Mouse (Mus musculus): ENCODE data around the gene Kremen2. TPM values are rescaled to one million over a fixed set of nuclear protein-coding genes. Genes with fewer than 3 reads are reported as not detected.

The Kremen2 gene
- total RNA-seq, 2 experiments from 2014 or later = not detected

DNA sequence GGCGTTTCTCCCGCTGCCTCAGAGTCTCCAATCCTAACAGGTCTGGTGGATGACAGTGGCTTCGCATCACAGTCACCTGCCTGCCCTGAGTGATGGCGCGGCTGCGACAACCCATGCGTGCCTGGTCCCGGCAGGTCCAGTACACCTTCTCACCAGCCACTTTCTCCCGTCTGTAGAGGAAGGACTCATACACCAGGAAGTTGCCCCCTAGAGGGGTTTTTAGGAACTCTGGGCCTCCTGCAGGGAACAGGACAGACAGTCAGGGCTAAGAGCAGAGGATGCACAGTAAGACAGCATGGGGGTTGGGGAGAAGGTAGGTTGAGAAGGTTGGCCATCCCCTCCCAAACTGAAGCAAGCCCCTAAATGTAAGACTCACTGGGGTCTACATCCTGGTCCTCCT is 14.6 kb upstream of the Kremen2 start:
- DNase-seq = no peak

DNA sequence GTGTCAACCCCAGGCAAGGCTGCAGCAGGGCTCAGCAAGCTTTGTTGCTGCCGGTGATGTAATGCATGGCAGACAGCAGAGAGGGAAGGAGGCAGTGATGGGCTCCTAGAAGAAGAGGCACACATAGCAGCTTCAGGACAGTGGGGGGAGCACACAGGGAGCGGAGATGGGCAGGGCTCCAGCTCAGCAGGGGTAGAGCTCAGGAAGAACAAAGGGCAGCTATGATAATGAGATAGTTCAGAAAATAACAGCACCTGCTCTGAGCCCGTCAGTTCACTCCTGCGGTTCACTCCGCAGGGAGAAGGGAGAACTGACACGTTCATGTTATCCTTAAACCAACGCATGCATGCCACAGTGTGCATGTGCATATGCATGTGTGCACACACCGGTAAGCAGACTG is 13.2 kb upstream of the Kremen2 start:
- DNase-seq = no peak

DNA sequence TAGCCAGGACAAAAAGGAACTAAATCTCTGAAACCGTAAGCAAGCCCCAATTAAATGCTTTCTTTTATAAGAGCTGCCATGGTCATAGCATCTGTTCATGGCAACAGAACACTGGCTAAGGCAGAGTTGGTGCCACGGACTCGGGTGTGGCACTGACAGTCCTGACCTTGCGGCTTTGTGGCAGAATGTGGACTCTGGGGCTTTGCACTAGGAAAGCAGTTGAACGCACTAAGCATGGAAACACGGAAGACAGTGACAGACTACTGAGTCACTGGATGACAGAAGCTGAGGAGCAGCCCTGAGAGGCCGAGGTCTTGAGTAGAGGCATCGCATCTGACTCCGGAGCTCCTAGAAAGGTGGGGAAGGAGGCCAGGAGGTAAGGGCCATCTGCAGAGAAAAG is 11.9 kb upstream of the Kremen2 start:
- no peak for DNase-seq

DNA sequence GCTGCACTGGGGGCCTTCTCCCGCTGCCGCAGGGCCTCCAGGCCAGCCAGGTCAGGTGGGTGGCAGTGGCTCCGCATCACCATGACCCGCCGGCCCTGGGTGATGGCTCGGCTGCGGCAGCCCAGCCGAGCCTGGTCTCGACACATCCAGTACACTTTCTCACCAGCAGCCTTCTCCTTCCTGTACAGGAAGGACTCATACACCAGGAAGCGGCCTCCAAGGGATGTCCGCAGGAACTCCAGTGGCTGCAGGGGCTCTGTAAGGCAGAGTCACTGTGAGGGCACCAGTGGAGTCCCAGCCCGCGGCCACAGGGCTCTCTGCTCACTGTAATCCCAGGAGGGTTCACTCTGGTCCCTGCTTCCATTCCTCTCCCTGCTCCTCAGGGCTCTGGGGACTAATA is 10.1 kb upstream of the Kremen2 start:
- DNase-seq = no peak

DNA sequence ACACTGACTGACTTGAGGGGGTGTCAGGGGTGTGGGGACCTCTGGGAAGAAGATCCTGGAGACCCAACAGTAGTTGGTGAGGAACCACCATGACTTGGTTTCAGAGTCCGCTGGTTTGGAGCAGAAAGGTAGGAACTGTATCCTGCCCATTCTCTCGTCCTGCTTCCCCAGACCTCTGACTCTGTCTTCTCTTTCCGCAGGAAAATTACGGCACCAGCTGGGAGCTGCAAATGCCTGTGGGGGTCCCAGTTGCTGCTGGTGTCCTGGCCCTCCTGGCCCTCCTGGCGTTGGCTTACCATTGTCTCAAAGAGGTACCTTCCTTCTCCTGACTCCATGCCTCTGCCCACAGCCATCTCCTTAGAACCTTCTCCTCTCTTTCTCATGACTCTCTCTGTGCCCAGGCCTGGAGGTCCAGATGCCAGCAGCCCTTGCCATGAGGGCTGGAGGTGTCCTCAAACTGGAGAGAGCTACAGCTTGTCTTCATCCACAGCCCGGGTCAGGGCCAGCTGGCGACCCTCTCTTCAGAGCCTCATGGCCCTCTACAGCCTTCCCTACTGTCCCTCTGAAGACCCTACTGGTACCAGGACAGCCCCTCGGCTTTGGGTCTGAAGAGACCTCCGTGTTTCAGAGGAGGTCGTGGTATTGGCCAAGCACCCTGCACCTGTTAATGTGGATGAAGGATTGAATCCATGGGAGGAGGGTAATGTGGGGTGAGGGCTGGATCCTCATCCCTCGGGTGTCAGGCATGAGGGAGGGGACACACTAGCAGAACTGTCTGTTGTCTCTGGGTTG is 4.0 kb upstream of the Kremen2 start:
- no peak for DNase-seq

DNA sequence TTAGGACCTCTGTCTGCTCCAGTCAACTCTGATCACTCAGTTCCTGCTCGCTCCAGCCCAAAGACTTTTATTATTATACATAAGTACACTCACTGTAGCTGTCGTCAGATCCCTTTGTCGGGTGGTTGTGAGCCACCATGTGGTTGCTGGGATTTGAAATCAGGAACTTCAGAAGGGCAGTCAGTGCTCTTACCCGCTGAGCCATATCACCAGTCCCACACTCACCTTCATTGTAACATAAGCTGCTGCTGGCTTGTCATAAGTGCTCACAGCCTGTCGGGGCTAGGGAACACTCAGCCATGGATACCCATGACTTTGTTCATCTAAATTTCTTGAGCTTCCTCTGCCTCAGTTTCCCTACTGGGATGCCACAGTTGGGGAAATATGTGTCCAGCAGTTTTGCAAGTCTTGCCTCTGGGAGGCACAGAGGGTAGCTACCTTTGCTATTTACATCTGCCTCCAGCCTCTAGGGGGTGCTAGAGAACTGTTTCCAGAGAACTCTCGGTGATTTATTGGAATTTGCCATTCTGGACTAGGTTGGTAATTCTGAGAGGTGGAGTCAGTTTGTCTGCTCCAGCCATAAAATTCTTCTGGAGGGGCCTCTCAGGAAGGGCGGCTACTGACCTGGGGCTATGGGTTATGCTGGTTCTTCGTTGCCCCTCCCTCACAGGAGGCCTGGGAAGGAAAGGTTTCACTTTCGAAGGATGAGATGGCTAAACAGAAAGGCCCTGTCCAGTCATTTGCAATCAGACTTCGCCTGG is 3.2 kb upstream of the Kremen2 start:
- DNase-seq = peak; percentile 84

DNA sequence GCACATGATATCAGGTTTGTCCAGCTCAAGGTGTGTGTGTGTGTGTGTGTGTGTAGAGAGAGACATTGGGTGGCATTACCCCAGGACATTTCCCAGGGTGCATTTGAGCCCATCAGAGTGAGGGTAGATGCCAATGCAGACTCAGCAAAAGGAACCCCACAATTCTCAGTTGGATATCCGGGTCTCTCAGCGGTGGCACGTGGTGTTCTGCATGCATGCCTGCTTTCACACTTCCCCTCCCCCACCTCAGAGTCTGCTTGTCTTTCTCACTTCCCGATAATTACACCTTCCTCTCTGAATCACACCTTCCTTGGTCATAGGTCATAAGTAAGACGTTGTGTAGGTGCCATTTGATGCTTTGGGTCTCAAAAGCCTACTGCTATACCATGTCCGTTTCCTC is 2.4 kb upstream of the Kremen2 start:
- DNase-seq = no peak

DNA sequence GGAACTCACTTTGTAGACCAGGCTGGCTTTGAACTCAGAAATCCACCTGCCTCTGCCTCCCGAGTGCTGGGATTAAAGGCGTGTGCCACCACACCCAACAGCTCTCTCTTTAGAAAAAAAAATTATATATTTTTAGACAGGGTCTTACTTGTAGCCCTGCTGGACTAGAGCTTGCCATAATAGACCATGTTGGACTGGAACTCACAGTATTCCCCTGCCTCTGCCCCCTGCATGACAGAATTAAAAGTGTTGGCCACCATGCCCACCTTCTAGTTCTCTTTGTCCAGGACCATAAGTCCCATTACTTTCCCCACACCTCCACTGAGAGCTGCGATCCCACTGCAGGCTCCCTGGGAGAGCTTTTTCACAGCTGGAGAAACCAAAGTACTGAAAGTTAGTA is 1.8 kb upstream of the Kremen2 start:
- no peak for DNase-seq

DNA sequence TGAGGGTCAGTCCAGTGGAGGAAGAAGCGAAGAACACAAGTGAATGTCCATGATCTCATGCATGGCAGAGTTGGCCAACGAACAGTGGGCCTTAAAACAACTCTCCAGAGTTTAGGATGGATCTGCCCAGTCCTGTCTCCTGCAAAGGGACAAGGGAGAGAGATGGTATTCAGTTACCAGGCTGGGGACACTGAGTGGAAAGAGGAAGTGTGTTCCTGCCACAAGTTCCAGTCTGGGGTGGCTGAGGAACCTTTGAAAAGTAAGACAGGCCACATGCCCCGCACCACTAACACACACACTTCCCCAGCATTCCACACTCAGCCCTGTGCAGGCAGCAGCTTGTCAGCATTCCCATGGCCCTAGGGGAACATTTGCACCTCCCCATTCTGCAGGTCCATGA is 1.1 kb upstream of the Kremen2 start:
- no peak for DNase-seq

DNA sequence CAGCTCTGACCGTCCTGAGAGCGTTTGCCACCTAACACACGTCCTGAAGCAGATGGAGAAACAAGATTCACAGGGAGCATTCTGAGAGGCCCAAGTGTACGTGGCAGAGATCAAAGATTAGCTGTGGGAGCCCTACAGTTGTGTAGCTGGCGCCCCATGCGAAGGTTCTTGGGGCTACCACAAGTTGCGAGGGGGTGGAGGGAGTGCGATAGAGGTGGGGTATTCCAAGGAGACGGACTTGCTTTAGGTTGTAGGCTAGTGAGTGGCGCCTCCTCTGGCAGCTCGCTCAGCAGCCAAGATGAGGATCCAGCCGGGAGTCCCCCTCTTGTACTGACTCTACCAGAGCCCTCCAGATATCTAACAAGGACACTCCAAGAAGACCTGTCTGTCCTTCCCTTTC is 678 bp upstream of the Kremen2 start:
- DNase-seq = no peak

DNA sequence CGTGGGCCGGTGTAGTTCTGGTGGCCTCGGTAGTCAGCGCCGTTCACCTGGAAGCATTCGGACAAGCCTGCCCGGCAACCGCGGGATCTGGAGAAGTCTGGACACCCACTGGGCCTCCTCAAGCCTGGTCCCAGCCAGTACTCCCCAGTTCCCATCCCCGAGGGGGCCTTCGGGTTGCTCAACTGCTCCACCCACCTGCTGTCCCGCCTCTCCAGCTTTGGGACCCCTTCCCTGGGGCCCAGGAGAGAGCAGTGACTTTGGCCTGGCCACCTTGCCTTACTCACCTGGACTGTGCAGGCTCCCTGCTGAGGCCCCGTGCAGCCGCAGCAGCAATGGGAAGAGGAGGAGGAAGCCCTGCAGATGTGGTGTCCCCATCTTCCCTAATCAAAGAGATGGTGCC is 982 bp downstream of the Kremen2 start:
- no peak for DNase-seq

DNA sequence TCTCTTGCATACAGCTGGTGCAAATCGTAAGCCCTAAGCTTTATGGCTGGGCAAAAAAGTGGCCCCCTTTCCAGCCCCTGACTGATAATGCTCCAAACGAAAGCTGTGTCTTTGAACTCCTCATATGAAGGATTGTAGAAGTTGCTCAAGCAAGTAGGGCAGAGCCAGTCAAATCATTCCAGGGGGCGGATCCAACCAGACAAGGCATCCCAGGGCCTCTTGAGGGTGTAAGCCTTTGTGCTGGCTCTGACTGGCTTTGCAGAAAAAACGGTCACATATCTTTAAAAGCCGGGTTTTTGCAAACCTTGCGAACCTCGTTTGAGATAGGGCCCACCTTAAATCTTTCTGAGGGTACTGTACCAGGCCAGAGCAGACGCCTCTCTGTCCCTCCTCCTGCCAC is 1.6 kb downstream of the Kremen2 start:
- no peak for DNase-seq

DNA sequence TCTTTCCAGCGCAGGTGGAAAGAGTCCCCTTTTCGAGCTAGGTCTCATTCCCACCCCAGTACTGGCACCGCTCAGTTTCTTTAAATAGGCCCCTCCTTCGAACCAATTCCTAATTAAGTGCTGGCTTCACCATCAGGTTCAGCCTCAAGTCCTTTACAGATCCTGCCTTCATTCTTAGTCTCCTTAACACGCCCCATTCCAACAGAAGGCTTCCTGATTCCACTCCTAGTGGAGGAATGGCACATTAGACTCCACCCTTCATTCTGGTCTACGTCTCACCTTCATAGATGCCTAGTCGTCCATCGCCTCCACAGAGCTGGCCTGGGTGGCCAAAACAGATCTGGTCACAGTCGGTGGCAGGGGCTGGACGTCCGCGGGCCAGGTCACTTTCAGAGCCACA is 2.7 kb downstream of the Kremen2 start:
- no peak for DNase-seq

DNA sequence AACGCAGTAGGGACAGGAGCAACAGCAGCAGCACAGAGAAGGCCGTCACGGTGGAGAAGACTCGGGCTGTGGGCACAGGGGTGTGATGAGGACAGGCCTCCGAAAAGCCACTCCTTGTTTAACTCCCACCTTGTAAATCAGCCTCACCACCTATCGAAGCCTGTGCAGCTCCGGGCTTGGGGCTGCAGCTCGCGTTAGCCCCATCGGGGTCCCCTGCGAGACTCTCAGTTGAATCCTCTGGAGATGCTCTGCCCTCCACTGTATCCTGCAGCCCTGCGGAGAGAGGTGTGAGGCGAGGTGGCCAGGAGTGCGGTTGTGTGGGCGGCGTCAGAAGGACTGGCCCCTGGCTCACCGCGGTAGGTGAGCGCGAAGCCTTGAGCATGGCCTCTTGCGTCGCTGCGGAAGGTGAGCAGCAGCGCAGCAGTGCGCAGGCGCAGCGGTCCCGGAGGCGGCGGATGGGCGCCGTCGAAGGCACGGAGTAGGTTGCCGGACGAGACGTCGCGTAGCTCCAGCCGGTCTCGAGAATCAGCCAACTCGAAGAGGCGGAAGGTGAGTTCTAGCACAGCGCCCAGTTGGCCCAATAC is 3.3 kb downstream of the Kremen2 start:
- DNase-seq = no peak

DNA sequence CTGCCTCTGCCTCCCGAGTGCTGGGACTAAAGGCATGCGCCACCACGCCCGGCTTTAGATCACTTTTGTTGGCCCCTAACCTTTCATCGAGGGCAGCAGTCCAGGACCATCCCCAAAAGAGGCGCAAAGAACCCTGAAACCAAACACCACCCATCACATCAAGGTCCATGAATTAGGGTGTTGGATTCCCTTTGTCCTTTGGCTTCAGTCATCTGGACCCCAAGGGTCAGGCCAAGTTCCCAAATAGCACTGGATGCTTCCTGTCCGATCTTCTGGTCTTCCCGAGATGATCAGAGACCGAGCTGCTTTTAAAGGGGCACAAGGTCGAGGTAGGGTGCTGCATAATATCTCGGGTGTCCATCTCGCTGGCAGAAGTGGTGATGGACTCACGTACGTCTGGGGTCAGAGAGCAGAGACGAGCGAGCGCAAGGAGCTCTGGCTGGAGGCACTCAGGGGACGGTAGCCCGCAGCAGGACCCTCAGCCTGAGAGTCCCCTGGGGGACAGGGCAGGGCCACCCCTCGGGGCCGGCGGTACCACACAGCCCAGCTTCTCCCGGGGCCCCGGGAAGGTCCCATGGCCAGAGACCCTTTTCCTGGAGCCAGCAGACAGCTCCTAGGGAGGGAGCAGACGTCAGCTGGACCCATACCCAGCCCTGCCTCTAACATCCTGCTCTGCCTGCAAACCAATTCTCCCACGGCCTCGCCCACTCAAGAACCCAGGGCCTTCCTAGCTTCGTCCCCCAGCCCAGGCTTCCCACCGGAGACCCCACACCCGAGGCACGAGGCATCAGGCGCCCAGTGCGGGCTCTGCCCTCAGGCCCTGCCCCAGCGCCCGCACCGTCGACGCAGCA is 4.0 kb downstream of the Kremen2 start:
- DNase-seq = no peak

DNA sequence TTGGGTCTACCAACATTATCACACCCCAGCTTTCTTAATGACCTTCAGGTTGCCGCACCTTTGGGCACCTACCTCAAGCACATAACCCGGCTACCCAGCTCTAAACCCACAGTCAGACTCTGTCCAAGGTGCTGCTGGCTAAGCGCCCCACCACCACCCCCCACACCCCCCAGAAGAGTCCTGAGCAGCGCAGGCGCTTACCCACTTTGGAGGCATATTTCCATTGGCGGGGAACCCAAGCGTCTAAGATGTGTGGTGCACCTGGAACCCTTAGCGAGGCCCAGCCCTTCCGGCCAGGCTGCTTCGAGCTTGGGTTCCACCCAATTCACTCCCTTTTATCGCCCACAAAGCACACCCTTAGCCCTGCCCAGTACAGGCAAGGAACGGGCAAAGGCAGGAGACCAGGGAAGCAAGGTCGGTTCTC is 5.0 kb downstream of the Kremen2 start, which contains the start of gene Paqr4:
TSS of gene Paqr4 (minus strand) at position 270 of the 424 bp plus-strand sequence.
- DNase-seq = no peak

DNA sequence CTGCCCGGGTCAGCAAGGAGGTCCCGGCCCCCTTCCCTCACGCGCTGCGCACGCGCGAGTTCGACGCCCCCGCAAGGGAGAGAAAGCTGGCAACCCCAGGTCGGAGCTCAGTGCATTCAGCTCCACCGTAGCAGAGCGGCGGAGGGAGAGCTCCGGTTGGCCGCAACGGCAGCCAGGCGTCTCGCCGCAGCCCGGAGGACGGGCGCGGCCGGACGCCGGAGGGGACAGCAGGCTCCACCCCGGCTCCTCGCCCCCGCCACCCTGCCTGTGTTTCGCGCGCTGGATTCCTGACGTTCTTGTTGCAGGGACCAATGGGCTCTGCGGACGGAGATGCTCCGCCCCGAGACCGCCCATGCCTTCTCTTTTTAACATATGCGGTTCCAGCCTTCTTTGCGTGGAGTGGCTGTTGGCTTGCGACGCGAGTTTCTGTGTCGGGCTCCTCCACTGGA is 5.5 kb downstream of the Kremen2 start:
- DNase-seq = peak; percentile 93

DNA sequence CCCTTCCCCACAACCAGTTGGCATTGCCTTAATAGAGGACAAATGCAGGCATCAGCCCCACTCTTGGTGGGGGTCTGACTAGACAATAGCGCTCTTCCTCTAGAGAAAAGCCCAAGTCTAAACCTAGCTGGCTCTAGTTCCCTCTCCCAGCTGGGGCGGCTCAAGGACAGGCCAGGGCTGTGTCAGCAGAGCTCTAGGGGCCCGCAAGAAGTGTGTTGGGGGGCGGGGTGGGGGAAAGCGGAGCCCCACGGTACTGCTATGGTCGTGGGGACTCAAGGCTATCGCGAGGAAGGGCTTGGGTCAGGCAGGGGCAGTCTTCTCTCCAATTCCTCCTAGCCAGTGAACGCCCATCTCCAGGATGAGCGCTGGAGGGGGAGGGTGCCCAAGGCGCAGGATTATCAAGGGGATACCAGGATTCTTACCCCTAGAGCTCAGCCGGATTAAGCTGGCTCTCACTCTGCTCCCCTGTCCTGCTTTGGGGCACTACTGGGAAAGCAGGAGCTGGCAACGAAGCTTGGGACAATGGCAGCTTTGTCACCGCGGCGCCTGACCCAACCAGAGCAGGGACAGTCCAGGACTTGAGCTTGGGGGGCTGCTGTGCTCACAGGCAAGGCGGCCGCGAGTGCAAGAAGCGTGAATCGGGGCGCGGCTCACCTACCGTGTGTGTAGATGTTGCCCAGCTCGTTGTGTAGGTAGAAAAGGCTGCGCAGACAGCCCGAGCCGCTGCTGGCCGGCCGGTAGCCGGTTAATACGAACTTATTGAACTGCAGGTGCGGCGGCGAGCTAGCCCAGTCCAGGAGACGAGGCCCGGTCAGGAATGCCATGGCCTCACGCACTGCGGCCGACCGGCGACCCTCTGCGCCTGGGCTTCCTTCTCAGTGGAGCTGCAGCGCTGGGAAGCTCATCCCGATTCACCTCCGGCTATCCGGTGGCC is 6.2 kb downstream of the Kremen2 start:
- no peak for DNase-seq

DNA sequence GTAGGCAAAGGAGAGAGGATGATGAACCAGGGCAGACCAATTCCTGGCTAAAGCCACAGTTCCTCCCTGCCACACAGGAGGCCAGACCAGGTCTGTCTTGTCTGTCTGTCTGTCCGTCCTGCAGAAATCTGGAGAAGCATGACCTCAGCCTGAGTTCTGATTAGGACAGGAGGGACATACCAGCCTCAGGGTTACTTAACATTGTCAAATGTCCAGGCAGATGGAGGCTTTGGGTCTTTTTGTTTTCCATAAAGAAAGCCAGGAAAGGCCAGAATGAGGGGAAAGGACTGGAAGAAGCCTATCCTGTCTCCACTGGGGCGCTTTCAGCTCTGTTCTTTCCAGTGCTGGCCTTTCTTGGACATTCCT is 6.8 kb downstream of the Kremen2 start:
- DNase-seq = no peak

DNA sequence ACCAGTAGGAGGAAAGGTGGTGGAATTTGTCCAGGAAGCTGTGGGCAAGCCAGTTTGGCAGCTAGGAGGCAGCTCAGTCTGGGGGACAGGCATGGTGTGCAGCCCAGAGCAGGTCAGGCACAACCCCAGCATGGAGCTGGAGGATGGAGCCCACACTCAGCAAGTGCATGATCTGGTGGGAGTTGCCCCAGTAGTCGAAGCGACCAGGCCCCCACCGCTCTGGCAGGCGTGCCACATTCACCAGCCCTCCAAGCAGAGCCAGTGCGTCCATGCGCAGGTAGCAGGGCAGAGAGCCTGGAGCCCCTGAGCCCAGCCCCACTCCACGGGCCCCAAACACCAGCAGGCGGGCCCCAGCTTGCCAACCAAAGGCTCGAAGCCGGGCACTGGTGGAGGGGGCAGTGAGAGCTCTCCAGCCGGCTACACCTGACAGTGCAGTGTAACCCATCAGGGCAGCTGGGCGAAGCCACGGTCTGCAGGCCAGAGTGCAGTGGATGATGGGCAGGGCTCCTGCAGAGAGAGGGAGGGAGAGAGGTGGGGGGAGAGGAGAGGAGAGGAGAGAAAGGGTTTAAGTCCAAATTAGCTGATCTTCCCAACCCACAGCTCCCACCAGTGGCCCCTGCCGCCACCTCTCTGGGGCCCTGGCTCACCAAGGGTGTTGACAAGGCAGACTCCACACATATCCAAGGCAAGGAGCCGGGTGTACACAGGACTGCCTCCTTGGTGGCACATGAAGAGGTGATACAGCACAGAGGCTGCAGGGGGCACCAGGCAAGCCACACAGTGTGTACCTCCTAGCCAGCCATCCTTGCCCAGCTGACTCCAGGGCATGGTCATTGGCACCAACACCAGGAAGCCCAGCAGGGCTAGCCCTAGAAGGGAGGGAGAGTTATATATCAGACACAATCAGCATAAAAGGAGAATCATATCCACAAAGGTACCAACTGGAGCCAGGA is 7.9 kb downstream of the Kremen2 start:
- no peak for DNase-seq
